Mouse (Mus musculus) limb, embryonic 12.5 days (tissue): ENCODE measurements around the gene Rpusd4. TPM values are rescaled to one million over a fixed set of nuclear protein-coding genes. Genes with fewer than 3 reads are reported as not detected.

Experiments used
- ATAC-seq: fragments of 200-750 bp; cut with Nextera tagmentation; 2 replicates; pipeline ENCODE4 v1.8.0; 2017; ENCODE audit warnings: low read depth, moderate TSS enrichment; ENCODE audit not compliant: insufficient number of reproducible peaks, insufficient read depth, low FRiP score, low TSS enrichment
- H3K27ac ChIP-seq: fragments of 300-500 bp; sonication (generic); 2 replicates; pipeline ENCODE4 v1.5.1; 2016; ENCODE audit warnings: mild to moderate bottlenecking, moderate library complexity
- H3K27me3 ChIP-seq: fragments of 300-500 bp; sonication (generic); 2 replicates; pipeline ENCODE4 v1.6.1; 2016; ENCODE audit warnings: mild to moderate bottlenecking, moderate library complexity
- H3K36me3 ChIP-seq: fragments of 300-500 bp; sonication (generic); 2 replicates; pipeline ENCODE4 v1.6.1; 2016; ENCODE audit warnings: mild to moderate bottlenecking, moderate library complexity
- H3K4me1 ChIP-seq: fragments of 300-500 bp; sonication (generic); replicated peaks from 2 replicates; pipeline ENCODE4 v1.6.1; 2016
- H3K4me2 ChIP-seq: fragments of 300-500 bp; sonication (generic); 2 replicates; pipeline ENCODE4 v1.6.1; 2016; ENCODE audit warnings: mild to moderate bottlenecking, moderate library complexity
- H3K4me3 ChIP-seq: fragments of 300-500 bp; sonication (generic); replicated peaks from 2 replicates; pipeline ENCODE4 v1.5.1; 2016; ENCODE audit warnings: mild to moderate bottlenecking
- H3K9ac ChIP-seq: fragments of 300-500 bp; sonication (generic); replicated peaks from 2 replicates; pipeline ENCODE4 v1.6.1; 2016; ENCODE audit warnings: mild to moderate bottlenecking, moderate library complexity
- H3K9me3 ChIP-seq: fragments of 300-500 bp; sonication (generic); 2 replicates; pipeline ENCODE4 v1.6.1; 2016; ENCODE audit warnings: mild to moderate bottlenecking, moderate library complexity
- WGBS: fragments of 180-500 bp; shearing (Covaris S2); methylation state at CpG from one replicate; pipeline ENCODE4 v1.1.7; 2016; 5-methylcytosine and 5-hydroxymethylcytosine counted together
- polyA plus RNA-seq: library from polyadenylated mRNA; unstranded; fragments of >200 nt; fragmentation: Nextera tagmentation; extraction: Ambion mirVana; gene quantifications from 2 replicates; pipeline ENCODE4 v1.2.1, GENCODE M21; 2016

Rpusd4 gene
- polyA plus RNA-seq, 1 experiment from 2014 or later, result 34.3 TPM

DNA sequence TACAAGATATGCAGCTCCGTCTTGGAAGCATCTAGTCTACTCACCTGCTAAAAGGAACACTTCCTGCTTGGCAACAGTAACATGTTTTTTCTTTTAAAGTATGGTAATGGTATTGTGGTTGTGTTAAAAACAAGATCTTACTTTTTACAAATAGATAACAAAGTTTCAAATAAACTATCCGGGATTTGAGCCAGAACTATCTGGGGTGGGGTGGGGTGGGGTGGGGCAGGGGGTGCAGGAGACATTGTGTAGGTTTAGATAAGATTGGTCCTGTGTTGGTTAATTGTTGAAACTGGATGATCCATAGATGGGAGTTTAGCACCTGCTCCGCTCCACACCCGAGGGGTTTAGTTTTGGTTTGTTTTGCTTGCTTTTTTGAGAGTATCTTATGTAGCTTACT, 5.2 kb upstream of the Rpusd4 start:
- ATAC-seq, result no peak
- Histone ChIP-seq H3K4me3 (no peak overlapping the region), H3K27me3 (no peaks in the 10 kb centered on the region), H3K4me1 (peaks cover 8% of the 10 kb centered on the region; the same call in 1 of the 2 replicates), H3K36me3 (no peaks in the 10 kb centered on the region; the same call in 1 of the 2 replicates), H3K27ac (no peak overlapping the region), H3K4me2 (no peak overlapping the region), H3K9ac (no peak overlapping the region), H3K9me3 (no peaks in the 10 kb centered on the region)
- WGBS, result 90% methylated on average over 4 of the region's 4 CpGs

DNA sequence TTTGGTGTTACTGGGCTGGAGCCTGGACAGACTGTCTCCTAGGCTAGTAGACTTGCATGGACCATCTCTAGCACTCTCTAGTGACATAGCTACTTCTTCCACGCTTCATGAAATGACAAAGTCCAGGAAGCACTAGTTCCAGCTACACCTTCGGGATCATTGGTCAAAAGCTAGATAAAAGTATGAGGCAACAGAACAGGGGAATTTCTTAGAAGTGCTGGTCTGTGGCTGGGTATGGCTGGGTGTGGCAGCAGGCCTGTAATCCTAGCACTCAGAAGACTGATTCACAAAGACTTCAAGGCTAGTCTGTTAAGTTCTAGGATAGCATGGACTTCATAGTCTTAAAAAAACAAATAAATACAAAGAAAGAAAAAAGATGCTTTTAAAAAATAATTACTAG, 4.2 kb upstream of the Rpusd4 start:
- peaks cover 11% of the 10 kb centered on the region for H3K4me1 ChIP-seq
- 90% methylated on average over 2 of the region's 2 CpGs for WGBS
- no peak overlapping the region for H3K27ac ChIP-seq
- no peak overlapping the region for H3K4me2 ChIP-seq
- H3K36me3 ChIP-seq, result no peaks in the 10 kb centered on the region
- no peaks in the 10 kb centered on the region for H3K9me3 ChIP-seq
- no peak overlapping the region for H3K4me3 ChIP-seq
- no peak overlapping the region for H3K9ac ChIP-seq
- no peak for ATAC-seq
- H3K27me3 ChIP-seq, result no peaks in the 10 kb centered on the region

DNA sequence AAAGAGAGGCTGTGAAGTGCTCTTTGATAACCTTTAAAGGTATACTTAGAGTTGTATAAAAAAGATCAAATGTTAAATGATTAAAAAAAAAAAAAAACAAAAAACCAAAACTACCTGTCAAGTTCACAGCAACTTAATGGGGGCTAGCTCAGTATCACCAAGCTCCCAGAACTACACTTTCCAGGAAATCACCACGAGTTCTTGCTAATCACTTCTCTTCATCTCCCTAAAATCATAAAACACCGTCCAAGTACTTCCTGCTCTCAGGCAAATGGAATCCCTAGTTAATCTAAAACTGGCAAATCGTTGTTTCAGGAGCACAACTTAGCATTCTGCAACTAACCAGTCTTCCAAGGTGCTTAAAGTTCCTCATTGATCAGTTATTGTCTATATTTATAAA, 3.2 kb upstream of the Rpusd4 start:
- Histone ChIP-seq H3K36me3 (no peaks in the 10 kb centered on the region; the same call in 1 of the 2 replicates), H3K9me3 (no peaks in the 10 kb centered on the region), H3K9ac (no peak overlapping the region), H3K4me3 (no peak overlapping the region), H3K27me3 (no peaks in the 10 kb centered on the region), H3K4me1 (peaks cover 15% of the 10 kb centered on the region), H3K4me2 (no peak overlapping the region), H3K27ac (no peak overlapping the region)
- 65% methylated on average over 3 of the region's 3 CpGs for WGBS
- no peak for ATAC-seq

DNA sequence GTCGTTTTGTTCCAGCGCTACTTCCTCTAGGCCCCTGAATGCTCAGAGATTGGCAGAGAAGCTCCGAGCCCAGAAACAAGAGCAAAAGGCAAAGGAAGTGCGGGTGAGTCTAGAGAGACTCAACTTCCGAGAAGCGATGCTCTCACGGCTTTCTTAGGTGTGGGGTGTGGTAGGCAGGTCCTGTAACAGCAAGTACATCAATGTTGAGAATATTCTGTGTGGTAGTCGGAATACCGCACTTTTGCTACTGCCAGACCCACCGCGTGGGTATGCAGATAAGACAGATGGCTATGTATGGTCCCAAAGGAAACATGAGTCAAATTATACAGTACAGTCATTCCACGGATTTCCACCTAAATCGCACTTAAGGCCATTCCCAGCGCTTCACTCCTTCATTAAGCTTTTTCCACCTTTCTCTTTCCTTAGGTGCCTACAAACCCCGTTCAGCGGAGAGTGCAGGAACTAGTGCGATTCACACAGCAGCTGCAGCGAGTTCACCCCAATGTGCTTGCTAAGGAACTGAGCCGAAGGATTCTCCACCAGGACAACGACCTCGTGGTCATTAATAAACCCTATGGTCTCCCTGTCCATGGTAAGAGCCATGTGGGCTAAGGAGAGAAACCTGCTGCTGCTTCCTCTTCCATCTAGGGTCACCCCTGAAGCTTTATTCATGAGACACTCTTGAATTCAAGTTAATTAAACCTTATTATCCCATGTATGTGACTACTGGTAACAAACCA, 481 bp downstream of the Rpusd4 start:
- Histone ChIP-seq H3K27ac (peak overlapping the region; percentile 68; the same call in 1 of the 2 replicates), H3K4me1 (peaks cover 15% of the 10 kb centered on the region), H3K4me2 (peak overlapping the region; percentile 79), H3K9me3 (no peaks in the 10 kb centered on the region), H3K9ac (peak overlapping the region; percentile 64), H3K36me3 (peaks cover 34% of the 10 kb centered on the region), H3K4me3 (peak overlapping the region; percentile 72), H3K27me3 (no peaks in the 10 kb centered on the region)
- ATAC-seq, result peak; percentile 61; the same call in 1 of the 2 replicates
- WGBS, result 1% methylated on average over 21 of the region's 21 CpGs

DNA sequence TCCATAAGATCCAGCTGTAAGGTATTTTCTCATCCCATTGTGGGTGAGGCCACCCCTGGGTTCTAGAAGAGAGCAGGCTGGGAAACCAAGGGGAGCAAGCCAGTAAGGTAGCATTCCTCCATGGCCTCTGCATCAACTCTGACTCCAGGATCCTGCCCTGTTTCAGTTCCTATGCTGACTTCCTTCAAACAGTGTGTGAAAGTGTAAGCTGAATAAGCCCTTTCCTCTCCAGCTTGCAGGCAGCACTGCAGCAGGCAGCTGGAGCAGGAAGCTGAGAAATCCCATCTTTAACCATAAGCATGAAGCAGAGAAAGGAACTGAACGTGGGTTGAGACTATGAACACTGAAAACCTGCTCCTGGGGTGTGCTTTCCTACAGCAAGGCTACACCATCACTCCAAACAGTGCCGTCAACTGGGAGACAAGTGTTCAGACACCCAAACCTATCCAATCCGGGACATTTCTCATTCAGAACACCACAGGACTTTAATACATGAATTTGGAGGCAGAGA, 10.2 kb downstream of the Rpusd4 start:
- Histone ChIP-seq H3K4me2 (no peak overlapping the region), H3K9ac (no peak overlapping the region), H3K27me3 (no peaks in the 10 kb centered on the region), H3K9me3 (no peaks in the 10 kb centered on the region), H3K36me3 (peaks cover 58% of the 10 kb centered on the region), H3K4me3 (no peak overlapping the region), H3K27ac (no peak overlapping the region), H3K4me1 (peaks cover 8% of the 10 kb centered on the region)
- 84% methylated on average over 3 of the region's 3 CpGs for WGBS
- ATAC-seq, result no peak

DNA sequence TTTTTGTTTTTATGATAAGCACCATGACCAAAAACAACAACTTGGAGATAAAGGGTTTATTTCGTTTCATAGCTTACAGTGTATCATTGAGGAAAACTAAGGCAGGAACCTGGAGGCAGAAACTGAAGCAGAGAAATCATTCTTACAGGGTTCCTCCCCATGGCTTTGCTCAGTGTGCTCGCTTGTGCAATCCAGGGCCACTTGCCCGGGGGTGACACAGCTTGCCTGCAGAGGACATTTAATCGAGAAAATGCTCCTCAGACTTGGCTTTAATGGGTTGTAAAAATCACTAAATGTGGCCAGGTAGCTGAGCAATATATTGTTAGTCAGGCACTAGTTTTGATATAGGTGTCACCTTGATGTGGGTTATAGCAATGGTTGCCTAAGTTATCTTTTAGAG, 10.8 kb downstream of the Rpusd4 start:
- H3K4me2 ChIP-seq, result no peak overlapping the region
- H3K36me3 ChIP-seq, result peaks cover 52% of the 10 kb centered on the region
- H3K27me3 ChIP-seq, result peaks cover 2% of the 10 kb centered on the region; the same call in 1 of the 2 replicates
- no peak overlapping the region for H3K4me3 ChIP-seq
- no peak overlapping the region for H3K27ac ChIP-seq
- H3K9ac ChIP-seq, result no peak overlapping the region
- 77% methylated on average over 4 of the region's 4 CpGs for WGBS
- no peak for ATAC-seq
- peaks cover 13% of the 10 kb centered on the region for H3K4me1 ChIP-seq
- H3K9me3 ChIP-seq, result no peaks in the 10 kb centered on the region

DNA sequence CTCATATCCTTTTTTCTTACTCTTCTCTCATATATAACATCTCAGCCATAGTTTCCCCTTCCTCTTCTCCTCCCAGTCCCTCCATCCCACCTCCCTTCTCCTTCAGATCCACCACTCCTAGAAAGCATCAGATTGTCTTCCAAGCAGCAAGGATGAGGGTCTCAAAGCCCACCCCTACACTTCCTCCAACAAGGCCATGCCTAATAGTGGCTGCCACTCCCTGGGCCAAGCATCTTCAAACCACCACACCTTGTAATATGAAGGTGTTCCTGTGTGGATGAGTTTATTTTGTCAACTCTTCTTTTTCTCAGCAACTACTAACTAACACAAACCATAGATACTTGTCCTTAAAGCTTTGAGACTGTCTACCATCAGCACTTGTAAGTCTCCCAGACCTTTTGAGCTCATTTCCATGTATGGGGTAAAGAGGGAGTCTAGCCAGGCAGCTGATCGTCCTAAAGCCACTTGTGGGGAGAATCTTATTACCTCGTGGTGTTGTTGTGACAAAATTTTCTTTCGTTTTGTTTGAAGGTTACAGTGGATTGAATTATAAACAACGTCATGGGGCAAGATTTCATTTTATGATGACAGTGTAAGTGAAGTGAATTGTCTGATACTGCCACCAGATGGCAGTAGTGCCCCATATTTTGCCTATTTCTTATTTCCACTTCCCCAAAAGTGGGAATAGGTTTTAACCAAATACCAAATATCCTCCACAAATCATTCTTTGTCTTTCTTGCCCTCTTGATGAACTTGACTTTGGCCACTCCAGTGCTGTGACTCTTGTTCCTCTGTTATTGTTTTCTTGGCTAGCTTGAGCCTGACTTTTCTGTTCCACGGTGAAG, 14.6 kb downstream of the Rpusd4 start:
- Histone ChIP-seq H3K4me1 (peaks cover 22% of the 10 kb centered on the region), H3K27ac (peak overlapping the region; percentile 50; the same call in 1 of the 2 replicates), H3K9me3 (no peaks in the 10 kb centered on the region), H3K36me3 (peaks cover 19% of the 10 kb centered on the region), H3K27me3 (peaks cover 8% of the 10 kb centered on the region; the same call in 1 of the 2 replicates), H3K4me3 (no peak overlapping the region), H3K4me2 (no peak overlapping the region), H3K9ac (no peak overlapping the region)
- no peak for ATAC-seq
- WGBS, result 19% methylated on average over 5 of the region's 5 CpGs

DNA sequence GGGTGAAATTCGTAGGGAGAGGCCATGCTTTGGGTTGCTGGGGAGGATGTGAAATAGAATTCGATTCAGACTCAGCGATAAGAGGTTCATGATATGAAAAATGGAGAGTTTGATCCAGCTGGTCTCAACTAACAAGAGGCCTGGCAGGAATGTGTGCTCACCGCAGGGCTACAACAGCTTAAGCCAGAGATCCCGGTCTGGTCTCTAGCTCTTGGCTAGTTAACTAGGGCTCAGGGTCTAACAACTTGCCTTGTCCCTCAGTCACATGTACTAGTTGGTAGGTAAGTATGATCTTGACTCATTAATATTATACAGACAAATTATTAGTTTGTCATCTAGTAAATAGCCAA, 15.2 kb downstream of the Rpusd4 start:
- H3K4me3 ChIP-seq, result no peak overlapping the region
- ATAC-seq, result no peak
- peak overlapping the region; percentile 50; the same call in 1 of the 2 replicates for H3K27ac ChIP-seq
- H3K27me3 ChIP-seq, result peaks cover 8% of the 10 kb centered on the region; the same call in 1 of the 2 replicates
- no peak overlapping the region for H3K9ac ChIP-seq
- H3K36me3 ChIP-seq, result peaks cover 13% of the 10 kb centered on the region
- no peak overlapping the region for H3K4me2 ChIP-seq
- WGBS, result 55% methylated on average over 5 of the region's 5 CpGs
- H3K4me1 ChIP-seq, result peaks cover 22% of the 10 kb centered on the region
- H3K9me3 ChIP-seq, result no peaks in the 10 kb centered on the region

DNA sequence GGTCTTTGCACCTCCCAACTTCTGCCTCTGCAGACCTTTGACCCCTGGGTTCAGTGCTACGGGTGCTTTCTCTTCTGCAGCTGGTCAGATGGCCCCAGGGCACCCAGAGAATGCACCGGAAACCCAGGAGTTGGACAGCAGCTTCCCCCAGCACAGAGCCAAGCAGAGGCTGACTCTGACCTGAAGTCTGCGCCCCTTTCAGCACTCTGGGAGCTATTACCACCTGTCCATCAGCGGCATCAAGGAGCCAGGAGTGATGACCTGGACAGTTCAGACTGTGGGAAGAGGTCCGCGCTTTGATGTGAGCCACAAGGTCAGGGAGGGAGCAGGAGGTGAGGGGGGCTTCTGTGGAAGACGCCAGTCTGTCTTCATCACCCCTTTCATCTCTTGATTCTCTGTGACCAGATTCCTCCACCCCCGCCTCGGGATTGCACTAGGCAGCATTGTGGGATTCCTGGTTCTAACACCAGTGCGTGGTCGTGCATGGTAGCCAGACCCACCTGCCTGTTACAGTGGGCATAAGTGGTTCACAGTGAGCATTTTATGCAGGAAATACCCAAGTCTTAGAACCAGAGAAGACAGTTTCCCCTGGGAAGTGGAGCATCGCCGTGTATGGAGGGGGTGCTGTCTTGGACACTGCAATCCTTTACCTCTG, 15.9 kb downstream of the Rpusd4 start:
- peaks cover 27% of the 10 kb centered on the region for H3K4me1 ChIP-seq
- WGBS, result 37% methylated on average over 13 of the region's 13 CpGs
- H3K9ac ChIP-seq, result no peak overlapping the region
- H3K27ac ChIP-seq, result 0 out of 2 replicates have a peak overlapping the region, but pooled peaks have one; percentile 29
- H3K9me3 ChIP-seq, result no peaks in the 10 kb centered on the region
- H3K4me3 ChIP-seq, result no peak overlapping the region
- ATAC-seq, result 0 out of 2 replicates have a peak, but pooled peaks have one; percentile 15
- peaks cover 7% of the 10 kb centered on the region for H3K36me3 ChIP-seq
- H3K4me2 ChIP-seq, result no peak overlapping the region
- peaks cover 8% of the 10 kb centered on the region; the same call in 1 of the 2 replicates for H3K27me3 ChIP-seq

DNA sequence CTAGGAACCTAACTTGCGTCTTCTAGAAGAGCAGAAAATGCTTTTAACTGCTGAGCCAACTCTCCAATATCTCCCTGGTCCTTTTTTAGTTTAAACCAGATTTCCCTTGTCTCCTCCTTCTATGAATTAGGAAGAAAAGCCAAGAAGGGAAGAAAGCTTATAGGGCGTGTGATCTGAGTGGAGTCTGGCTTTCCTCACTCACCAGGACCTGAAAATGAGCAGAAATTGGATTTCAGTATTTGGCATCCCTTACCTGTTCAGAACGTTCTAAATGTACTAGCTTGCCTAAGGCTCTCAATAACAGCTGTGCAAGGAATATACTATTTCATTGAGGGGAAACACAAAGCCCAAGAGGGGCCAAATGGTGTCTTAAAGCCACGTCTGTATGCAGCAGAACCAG, 16.7 kb downstream of the Rpusd4 start:
- no peaks in the 10 kb centered on the region for H3K9me3 ChIP-seq
- 55% methylated on average over 4 of the region's 4 CpGs for WGBS
- ATAC-seq, result no peak
- no peak overlapping the region for H3K27ac ChIP-seq
- peaks cover 35% of the 10 kb centered on the region for H3K4me1 ChIP-seq
- H3K9ac ChIP-seq, result no peak overlapping the region
- H3K36me3 ChIP-seq, result 0 out of 2 replicates have a peak, but pooled peaks cover under 1% of the 10 kb centered on the region
- H3K4me3 ChIP-seq, result no peak overlapping the region
- H3K27me3 ChIP-seq, result peaks cover 8% of the 10 kb centered on the region; the same call in 1 of the 2 replicates
- no peak overlapping the region for H3K4me2 ChIP-seq

DNA sequence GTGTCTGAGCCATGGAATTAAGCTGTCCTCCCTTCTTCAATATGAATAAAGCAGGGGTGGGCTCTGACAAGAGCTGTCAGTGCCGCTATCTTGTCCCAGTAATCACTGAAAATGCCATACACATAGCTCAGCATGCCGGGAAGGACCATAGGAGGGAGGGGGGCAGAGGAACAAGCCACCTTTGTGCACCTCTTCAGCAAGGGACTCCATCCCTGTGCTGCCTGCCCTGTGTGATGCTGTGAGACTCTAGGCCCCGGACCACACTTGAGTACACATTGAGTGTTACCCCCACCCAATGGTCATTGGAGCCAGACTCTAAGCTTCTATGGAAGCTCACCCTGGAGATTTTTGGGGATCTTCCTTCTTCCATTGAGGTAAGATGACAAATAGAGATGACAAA, 18.7 kb downstream of the Rpusd4 start:
- ATAC-seq, result no peak

More for the DNA sequence above, 18.7 kb downstream of the Rpusd4 start:
- H3K9me3 ChIP-seq, result no peaks in the 10 kb centered on the region
- H3K36me3 ChIP-seq, result no peaks in the 10 kb centered on the region
- no peak overlapping the region for H3K9ac ChIP-seq
- WGBS, result 90% methylated on average over 3 of the region's 3 CpGs
- H3K4me3 ChIP-seq, result no peak overlapping the region
- peaks cover 8% of the 10 kb centered on the region; the same call in 1 of the 2 replicates for H3K27me3 ChIP-seq
- no peak overlapping the region for H3K27ac ChIP-seq
- no peak overlapping the region for H3K4me2 ChIP-seq
- H3K4me1 ChIP-seq, result peaks cover 44% of the 10 kb centered on the region
